Comparison of ENCODE assay signal across 9 mouse cellular contexts in the genomic region with DNA sequence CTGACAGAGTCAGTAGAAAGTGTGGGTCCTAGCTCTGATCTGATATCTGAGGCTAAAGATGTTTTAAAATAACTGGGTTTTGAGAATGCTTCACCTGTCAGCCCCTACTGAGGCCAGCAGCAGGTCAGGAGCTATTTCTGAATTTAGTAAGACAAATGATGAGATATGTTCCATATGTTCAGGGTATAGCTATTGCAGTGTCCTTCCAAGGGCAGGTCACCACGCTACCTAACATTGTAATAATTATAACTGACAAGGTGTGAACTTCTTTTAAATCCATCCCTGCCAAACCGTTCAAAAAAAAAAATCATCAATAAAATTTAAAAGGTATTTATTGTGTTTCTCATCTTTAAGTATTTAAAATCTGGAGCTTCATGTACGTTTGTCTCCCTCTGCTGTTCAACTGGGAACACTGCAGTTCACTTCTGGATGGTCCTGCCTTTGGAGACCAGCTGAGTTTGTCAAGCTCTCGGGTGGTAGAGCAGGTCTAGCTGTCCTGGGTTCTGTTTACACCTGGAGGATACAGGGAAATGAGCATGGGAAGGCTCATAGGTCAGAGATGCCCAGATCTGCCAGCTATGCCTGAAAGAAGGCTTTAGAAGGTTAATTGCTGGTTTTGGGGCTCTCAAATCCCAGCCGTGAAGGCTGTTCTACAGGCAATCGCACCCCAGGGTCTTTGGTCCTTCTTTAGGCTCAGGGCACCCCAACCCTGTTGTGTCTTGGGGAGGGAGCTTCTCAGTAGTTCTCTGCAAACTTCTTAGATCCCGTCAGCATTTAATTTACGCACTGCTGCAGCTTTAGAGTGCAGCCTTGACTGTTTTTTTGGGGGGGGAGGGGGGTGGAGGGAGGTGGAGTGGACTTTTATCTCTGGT. TPM values are rescaled to one million over a fixed set of nuclear protein-coding genes. Genes with fewer than 3 reads are reported as not detected.
DNase-seq lines count a peak whose midpoint lies in the region.
"Had no signal": no experiment of that assay in that cellular context is flagged by ENCODE, and none has a peak within 500 bp of the region (broad histone marks: within the 10 kb centered on the region; RNA-seq: fewer than 3 reads in every experiment).

No protein-coding gene starts in this region.

- no peak overlapping the region for H3K27ac ChIP-seq in heart, embryonic 10.5 days
- H3K27ac ChIP-seq: macrophage had no signal

- peak; percentile 31 to 68 for DNase-seq in heart, adult 18-20 months
- no peak for DNase-seq in heart, embryonic 10.5 days (ENCODE audit: low spot score)
- DNase-seq in adrenal gland, adult 8-10 months = peak; percentile 20
- peak; percentile 40 for DNase-seq in embryo, embryonic 11.5 days (ENCODE audit: low read depth, low spot score)
- DNase-seq in heart, postnatal 4 days = peak; percentile 48
- DNase-seq in layer of hippocampus, adult 9-11 months = peak; percentile 63
- DNase-seq in mesoderm, embryonic 11.5 days (ENCODE audit: low read depth, low spot score) = peak; percentile 71
- DNase-seq in right cerebral cortex, postnatal 4 days = peak; percentile 23

- H3K27me3 ChIP-seq in heart, embryonic 10.5 days (ENCODE audit: insufficient read depth, poor library complexity, severe bottlenecking) = no peaks in the 10 kb centered on the region

- H3K9me3 ChIP-seq in heart, embryonic 10.5 days = no peaks in the 10 kb centered on the region

- no peaks in the 10 kb centered on the region for H3K36me3 ChIP-seq in heart, embryonic 10.5 days

- no peak overlapping the region for H3K4me3 ChIP-seq in heart, embryonic 10.5 days

- 35% methylated on average over 8 of the region's 8 CpGs for WGBS in heart, embryonic 10.5 days

- no peaks in the 10 kb centered on the region for H3K4me1 ChIP-seq in heart, embryonic 10.5 days

RNA-seq across cellular contexts. Expression of a gene that starts 47.7 kb away (rescaled TPM):
- total RNA-seq in heart, adult 18-20 months (2021) = 10 to 100 TPM; 56.2 to 66.5 TPM
- 10.3 and 16.5 TPM in 2 replicates for polyA plus RNA-seq in heart, embryonic 10.5 days (2016; fragmentation: Nextera tagmentation; extraction: Ambion mirVana)
- total RNA-seq in adrenal gland, adult 8-10 months (2022) = 10 to 100 TPM; 25.4 to 45.3 (median 33.2) TPM
- 10 to 100 TPM; 28.6 to 36.2 TPM for total RNA-seq in heart, postnatal 4 days (2021)

RNA-seq across cellular contexts. Expression of a gene that starts 57.2 kb away (rescaled TPM):
- 1 to 10 TPM in 1 of 2 experiments, under 1 TPM in 1; 0.36 to 1.0 TPM for total RNA-seq in heart, adult 18-20 months (2021)
- 1.3 and 2.0 TPM in 2 replicates for polyA plus RNA-seq in heart, embryonic 10.5 days (2016; fragmentation: Nextera tagmentation; extraction: Ambion mirVana)
- total RNA-seq in adrenal gland, adult 8-10 months (2022) = 1 to 10 TPM in 2 of 4 experiments, under 1 TPM in 2; 0.59 to 1.3 (median 0.89) TPM
- 1 to 10 TPM; 2.7 to 3.6 TPM for total RNA-seq in heart, postnatal 4 days (2021)
